Mouse (Mus musculus) C2C12 (cell line): ENCODE results near the gene Apoc4.

ENCODE experiments used
- CEBPB ChIP-seq: IDR thresholded peaks from one replicate; pipeline ENCODE4 v1.6.1; 2011; ENCODE audit warnings: low read depth, mild to moderate bottlenecking, control low read depth, moderate library complexity
- CTCF ChIP-seq: IDR thresholded peaks from one replicate; pipeline ENCODE4 v1.5.1; 2011; ENCODE audit not compliant: control insufficient read depth, insufficient read depth, insufficient read length
- FOSL1 ChIP-seq: IDR thresholded peaks from one replicate; pipeline ENCODE4 v1.8.0; 2011; ENCODE audit warnings: mild to moderate bottlenecking, low read length; ENCODE audit not compliant: poor library complexity, insufficient read depth, severe bottlenecking
- MAX ChIP-seq: IDR thresholded peaks from one replicate; pipeline ENCODE4 v1.6.1; 2011; ENCODE audit warnings: mild to moderate bottlenecking, control low read depth
- MYOD1 ChIP-seq: IDR thresholded peaks from one replicate; pipeline ENCODE4 v1.6.1; 2011; ENCODE audit warnings: low read depth; ENCODE audit not compliant: control insufficient read depth, insufficient read length
- MYOG ChIP-seq: IDR thresholded peaks from one replicate; pipeline ENCODE4 v1.6.1; 2011; ENCODE audit not compliant: control insufficient read depth, insufficient read length; ENCODE audit errors: extremely low read depth
- USF1 ChIP-seq: IDR thresholded peaks from one replicate; pipeline ENCODE4 v1.6.1; 2011; ENCODE audit warnings: low read depth, mild to moderate bottlenecking, control low read depth, moderate library complexity

DNA sequence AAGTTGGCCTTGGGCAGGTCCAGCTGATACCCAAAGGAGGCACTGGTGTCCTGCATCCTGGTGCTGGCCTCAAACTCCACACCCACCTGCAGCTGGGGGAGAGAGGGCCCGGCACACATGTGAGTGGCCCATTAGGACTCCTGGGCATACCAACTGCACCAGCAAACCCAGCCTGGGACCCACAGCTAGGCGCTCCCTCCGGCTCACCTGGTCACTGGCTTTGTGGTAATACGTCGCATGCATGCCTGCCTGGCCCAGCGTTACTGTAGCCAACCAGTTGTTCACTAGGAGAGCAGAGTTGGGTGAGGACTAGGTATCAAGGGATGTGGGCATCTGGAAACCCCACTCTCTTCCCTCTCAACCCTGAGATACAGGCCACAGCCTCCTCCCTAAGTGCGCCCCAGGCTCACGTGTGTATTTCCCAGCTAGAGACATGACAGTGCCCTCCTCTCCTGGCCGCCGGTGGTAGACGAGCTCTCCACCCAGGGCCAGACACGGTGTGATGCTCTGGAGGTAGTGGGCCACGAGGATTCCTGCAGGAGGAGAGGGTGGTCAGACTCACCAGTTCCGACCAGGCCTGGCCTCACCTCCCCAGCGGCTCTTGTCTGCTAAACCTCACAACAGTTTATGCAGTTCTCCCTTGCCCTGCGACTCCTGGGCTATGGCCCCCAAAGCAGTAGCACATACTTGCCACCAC is 21.7 kb upstream of the Apoc4 start:
- TF ChIP-seq CTCF (no peak), MYOG (no peak), USF1 (no peak), MAX (no peak), CEBPB (no peak), MYOD1 (no peak), FOSL1 (no peak)
